Mouse (Mus musculus): ENCODE data around the gene Mlycd. TPM values are rescaled to one million over a fixed set of nuclear protein-coding genes. Genes with fewer than 3 reads are reported as not detected.
A peak's percentile ranks its signal among the peaks of the same experiment; 100 is the strongest.

Gene Mlycd
- total RNA-seq, 2 experiments from 2014 or later = 78.9 to 103 TPM

DNA sequence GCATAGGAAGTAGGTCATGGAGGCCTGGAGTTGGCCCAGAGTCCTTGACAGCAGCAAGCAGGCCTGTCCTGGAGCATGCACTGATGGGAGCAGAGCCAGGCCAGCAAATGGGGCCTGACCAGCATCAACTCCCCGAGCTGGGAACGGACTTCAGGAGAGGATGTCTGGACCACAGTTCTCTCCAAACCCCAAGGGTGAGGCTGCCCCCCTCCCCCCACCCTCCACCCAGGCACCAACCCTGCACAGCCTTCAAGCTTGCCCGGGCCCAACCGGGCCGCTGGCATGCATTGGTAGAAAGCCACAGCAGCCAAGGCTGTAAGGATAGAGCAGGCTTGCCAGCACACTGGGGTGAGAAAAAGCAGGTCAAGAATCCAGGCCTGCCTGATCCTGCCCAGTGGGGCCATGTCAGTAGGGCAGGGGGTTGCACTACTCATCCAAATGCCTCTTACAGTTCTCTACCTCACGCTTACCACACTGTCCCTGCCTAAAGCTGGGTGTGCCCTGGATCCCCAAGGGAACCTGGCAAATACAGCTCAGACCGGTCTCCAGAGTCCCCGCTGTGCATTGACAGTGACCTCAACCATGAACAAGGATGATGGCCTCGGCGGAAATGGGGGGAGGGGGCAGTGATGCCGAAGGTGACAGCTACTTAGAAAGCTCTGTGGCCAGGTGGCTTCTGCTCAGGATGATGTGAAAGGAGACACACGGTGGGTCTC is 33.1 kb downstream of the Mlycd start:
- peak; percentile 76 for DNase-seq
- TF ChIP-seq CTCF (IDR thresholded peaks at IDR 0.05) = no peak
- Histone ChIP-seq H3K4me3 (no peak overlapping the region), H3K27ac (peak overlapping the region; percentile 67)
- intact Hi-C loops (cut with DNase I) = no loop called here

DNA sequence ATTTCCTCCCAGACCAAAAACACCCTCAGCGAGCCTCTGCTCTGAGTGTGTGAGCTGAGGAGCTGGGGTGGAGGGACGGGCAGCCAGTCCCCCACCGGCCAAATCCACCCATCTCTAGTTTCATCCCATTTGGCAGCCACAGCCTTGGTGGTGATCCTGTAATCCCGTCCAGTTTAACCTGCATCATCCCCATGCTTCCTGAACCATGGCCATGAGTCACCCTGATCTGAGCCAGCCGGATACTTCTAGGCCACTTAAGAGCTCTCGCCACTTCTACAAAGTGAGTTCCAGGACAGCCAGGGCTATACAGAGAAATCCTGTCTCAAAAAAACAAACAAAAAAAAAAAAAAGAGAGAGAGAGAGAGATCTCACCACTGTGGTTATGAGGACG is 33.7 kb downstream of the Mlycd start:
- no peak overlapping the region for H3K4me3 ChIP-seq
- TF ChIP-seq CTCF (IDR thresholded peaks at IDR 0.05) = no peak
- no peak for DNase-seq
- peak overlapping the region; percentile 67 for H3K27ac ChIP-seq
- intact Hi-C loops (cut with DNase I) = no loop called here

GRCm38 (mm10) chr8:119428766-119429327 is 34.2 kb downstream of the Mlycd start:
- Histone ChIP-seq H3K27ac (peak overlapping the region; percentile 67), H3K4me3 (no peak overlapping the region)
- DNase-seq = no peak
- no peak for TF ChIP-seq CTCF (IDR thresholded peaks at IDR 0.05)
- intact Hi-C loops (cut with DNase I) = no loop called here

DNA sequence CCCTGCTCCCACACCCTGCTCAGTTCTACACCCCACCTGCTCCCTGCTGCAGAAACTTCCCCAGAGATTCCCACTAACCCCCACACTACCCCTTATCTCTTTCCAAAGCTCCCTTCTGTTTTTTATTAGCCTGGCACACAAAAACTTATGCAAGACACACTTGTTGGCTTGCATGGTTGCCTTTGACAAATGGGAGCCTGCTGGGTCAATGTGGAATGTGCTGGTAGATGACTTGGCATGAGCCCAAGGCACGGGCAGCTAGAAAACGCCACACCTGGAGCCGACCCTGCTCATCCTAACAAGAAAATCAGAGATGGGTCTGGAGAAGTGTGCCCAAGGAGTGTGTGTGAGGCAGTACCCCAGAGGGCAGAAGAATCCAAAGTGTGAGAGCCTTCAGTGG is 34.9 kb downstream of the Mlycd start:
- no peak for DNase-seq
- intact Hi-C loops (cut with DNase I) = no loop called here

DNA sequence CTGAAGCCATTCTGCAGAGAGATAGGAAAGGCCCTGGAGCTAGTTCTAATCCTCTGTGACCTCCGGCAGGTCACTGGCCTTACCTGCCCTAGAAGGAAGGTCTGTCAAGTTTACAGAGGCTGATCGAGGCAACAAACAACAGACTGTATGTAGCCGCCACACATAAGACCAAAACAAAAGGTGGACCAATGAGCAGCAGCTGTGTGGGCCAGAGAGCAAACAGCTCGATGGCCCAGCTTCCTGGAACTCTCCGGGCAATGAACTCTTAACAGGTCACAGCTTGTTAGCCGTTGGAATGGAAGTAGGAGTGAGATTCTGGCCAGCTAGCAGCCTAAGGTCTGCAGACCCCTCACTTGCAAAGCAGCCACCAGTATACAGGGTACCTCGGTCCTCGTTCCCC is 35.6 kb downstream of the Mlycd start:
- H3K4me3 ChIP-seq = no peak overlapping the region
- DNase-seq = no peak
- no peak for TF ChIP-seq CTCF (IDR thresholded peaks at IDR 0.05)
- no peak overlapping the region for H3K27ac ChIP-seq
- intact Hi-C loops (cut with DNase I) = no loop called here

More for the DNA sequence above, 34.9 kb downstream of the Mlycd start:
- no peak for TF ChIP-seq CTCF (IDR thresholded peaks at IDR 0.05)
- H3K4me3 ChIP-seq = no peak overlapping the region
- H3K27ac ChIP-seq = no peak overlapping the region

DNA sequence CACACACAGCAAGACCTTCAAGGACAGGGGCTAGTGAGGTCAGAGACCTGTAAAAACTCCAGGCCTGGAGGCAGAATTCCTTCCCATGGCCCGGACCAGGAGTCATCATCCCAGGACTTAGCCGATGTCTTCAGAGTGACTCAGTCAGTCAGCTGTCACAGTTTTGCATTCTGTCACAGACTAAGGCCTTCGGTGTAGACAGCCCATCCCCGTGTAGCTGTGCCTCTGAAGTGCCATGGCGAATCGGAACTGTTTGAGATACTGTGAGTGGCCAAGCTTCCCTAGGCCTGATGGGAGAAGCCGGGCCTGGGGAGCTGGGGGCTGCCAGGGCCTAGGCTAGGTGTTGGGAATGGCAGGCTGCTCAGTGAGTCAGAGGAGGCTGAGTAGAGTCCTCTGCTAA is 36.0 kb downstream of the Mlycd start:
- TF ChIP-seq CTCF (IDR thresholded peaks at IDR 0.05) = no peak
- Histone ChIP-seq H3K4me3 (no peak overlapping the region), H3K27ac (no peak overlapping the region)
- intact Hi-C loops (cut with DNase I) = no loop called here
- DNase-seq = no peak

GRCm38 (mm10) chr8:119432372-119432771 is 37.7 kb downstream of the Mlycd start:
- no peak for DNase-seq
- intact Hi-C loops (cut with DNase I) = no loop called here
- Histone ChIP-seq H3K27ac (peak overlapping the region; percentile 48), H3K4me3 (no peak overlapping the region)
- TF ChIP-seq CTCF (IDR thresholded peaks at IDR 0.05) = no peak

DNA sequence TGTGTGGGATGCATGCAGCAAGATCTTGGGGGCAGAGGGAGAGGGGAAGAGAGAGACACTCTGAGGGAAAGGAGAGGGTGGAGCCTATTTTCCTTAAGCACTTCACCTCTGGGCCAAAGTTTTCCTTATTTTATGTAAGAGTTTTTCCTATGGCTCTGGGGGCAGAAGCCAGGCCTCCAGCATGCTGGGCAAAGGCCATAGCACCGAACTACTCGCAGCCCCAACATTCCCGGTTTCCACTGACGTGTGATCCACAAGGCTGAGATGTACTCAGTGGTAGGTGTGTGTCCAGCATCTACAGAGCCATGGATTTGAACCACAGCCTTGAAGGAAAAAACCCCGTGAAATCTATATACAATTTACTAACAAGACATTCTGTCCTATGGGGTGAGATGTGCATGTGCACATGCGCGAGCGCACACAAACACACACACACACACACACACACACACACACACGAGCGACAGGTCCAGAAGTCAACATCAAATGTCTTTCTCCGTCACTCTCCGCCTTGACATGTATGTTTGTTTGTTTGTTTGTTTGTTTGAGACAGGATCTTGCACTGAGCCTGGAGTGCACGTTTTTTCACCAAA is 39.0 kb downstream of the Mlycd start, which contains the start of gene Osgin1:
Gene Osgin1 (plus strand): TSS at position 543 of the 593 bp plus-strand sequence.
- TF ChIP-seq CTCF (IDR thresholded peaks at IDR 0.05) = no peak
- intact Hi-C loops (cut with DNase I) = no loop called here
- no peak for DNase-seq
- peak within 1 kb of the TSS; percentile 46 for H3K27ac ChIP-seq
- H3K4me3 ChIP-seq = no peak within 1 kb of the TSS

DNA sequence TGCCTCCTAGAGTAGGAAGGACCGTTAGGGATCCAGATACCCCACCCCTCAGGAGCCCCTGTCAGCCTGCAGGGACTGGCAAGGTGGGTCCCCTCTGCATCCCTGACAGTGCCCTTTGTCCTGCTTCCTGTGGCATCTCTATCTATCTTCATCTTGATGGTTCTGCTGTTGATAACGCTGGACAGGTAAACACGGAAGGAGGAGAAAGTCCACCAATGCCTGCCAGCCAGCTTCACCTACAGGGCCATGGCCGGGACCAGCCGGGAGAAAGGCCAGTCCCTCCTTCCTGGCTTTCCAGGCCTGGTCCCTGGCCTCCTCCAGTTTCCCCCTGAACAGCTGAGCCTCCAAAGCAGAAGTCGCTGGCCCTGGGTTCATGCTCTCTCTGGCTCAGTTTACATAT is 39.9 kb downstream of the Mlycd start:
- Histone ChIP-seq H3K27ac (peak overlapping the region; percentile 46; the same call in 1 of the 2 replicates), H3K4me3 (no peak overlapping the region)
- DNase-seq = no peak
- TF ChIP-seq CTCF (IDR thresholded peaks at IDR 0.05) = no peak
- intact Hi-C loops (cut with DNase I) = no loop called here

- no peak for TF ChIP-seq CTCF (IDR thresholded peaks at IDR 0.05)
- Histone ChIP-seq H3K4me3 (no peak overlapping the region), H3K27ac (peak overlapping the region; percentile 46; the same call in 1 of the 2 replicates)
- intact Hi-C loops (cut with DNase I) = loop anchor here (5.0 kb wide), 1 partner anchor 38 kb away; no protein-coding TSS in a partner anchor
- no peak for DNase-seq
Measured at GRCm38 (mm10) chr8:119435527-119435926, 40.8 kb downstream of the Mlycd start.

DNA sequence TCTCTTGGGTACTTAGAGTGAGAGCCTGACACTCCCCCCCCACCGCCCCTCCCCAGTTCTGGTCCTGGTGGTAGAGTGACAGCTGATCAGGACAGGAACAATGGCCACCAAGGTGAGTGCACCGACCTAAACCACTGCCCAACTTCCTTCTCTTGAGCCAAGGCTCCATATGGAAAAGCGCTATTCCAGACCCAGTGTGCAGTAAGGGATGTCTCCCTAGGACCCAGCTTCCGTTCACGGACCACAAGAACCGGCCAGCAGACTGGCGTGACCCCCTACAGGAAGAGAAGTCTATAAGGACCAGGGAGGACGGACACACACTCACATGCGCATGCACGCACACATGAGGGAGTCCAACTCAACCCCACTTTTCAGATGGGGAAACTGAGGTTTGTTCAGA is 41.7 kb downstream of the Mlycd start:
- no peak for DNase-seq
- Histone ChIP-seq H3K27ac (peak overlapping the region; percentile 92), H3K4me3 (peak overlapping the region; percentile 78)
- no peak for TF ChIP-seq CTCF (IDR thresholded peaks at IDR 0.05)
- intact Hi-C loops (cut with DNase I) = loop anchor here (5.0 kb wide), 1 partner anchor 39 kb away; no protein-coding TSS in a partner anchor

DNA sequence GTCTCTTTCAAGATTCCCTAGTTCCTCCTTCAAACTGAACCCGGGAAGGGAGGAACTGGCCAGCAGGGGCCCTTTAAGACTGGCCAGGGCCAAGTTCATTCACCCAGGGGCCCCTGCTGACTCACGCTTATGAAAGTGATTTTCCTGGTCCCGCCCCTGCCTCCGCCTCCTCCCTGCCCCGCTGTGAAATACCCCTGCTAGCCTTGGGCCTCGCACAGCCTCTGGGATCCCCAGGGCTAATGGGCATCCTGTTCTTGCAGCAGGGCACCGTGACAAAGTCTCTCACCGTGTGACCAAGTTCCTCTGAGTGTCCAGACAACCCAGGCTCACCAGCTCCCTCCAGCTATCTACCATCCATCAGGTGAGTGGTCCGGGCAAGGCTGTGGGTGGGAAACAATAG is 42.3 kb downstream of the Mlycd start:
- DNase-seq = peak; percentile 95
- H3K4me3 ChIP-seq = peak overlapping the region; percentile 78
- H3K27ac ChIP-seq = peak overlapping the region; percentile 92
- TF ChIP-seq CTCF (IDR thresholded peaks at IDR 0.05) = peak; percentile 28
- intact Hi-C loops (cut with DNase I) = loop anchor here (5.0 kb wide), 1 partner anchor 40 kb away; no protein-coding TSS in a partner anchor

DNA sequence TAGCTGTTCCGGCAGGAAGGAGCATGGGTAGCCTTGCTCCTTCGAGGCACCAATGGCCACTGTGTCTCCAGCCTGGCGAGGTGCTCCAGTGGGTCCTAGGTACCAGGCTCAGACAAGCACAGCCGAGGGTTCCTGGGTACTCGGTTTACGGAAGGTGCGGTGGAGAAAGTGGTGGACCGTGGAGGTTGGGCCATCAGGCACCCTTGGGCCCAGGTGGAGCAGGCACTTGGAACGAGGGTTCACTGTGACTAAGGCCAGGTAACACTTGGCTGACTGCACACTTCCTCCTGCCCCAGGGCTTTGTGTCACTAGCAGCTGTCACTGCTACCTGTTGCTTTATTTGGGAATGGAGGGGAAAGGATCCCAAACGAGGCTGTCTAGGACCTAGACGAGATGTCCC is 42.8 kb downstream of the Mlycd start:
- TF ChIP-seq CTCF (IDR thresholded peaks at IDR 0.05) = no peak
- no peak for DNase-seq
- Histone ChIP-seq H3K27ac (peak overlapping the region; percentile 92), H3K4me3 (peak overlapping the region; percentile 78)
- intact Hi-C loops (cut with DNase I) = loop anchor here (5.0 kb wide), 1 partner anchor 40 kb away; no protein-coding TSS in a partner anchor

Measured in gastrocnemius, adult 2 months (tissue).